Mouse (Mus musculus) intestine, embryonic 14.5 days (tissue): ENCODE results near the gene Irs3. TPM values are rescaled to one million over a fixed set of nuclear protein-coding genes. Genes with fewer than 3 reads are reported as not detected.
"Not testable (repeated sequence)": the region's sequence is repeated elsewhere in the genome, so short reads cannot be mapped to it uniquely, and the experiment has no call there.

ENCODE experiments used
- ATAC-seq: fragments of 200-750 bp; cut with Nextera tagmentation; replicated peaks from 2 replicates; pipeline ENCODE4 v1.8.0; 2017; ENCODE audit warnings: low read depth, moderate number of reproducible peaks, moderate TSS enrichment, moderate library complexity; ENCODE audit not compliant: low FRiP score, low TSS enrichment
- DNase-seq: peaks from one replicate; pipeline ENCODE4 v3.0.0-alpha.2; 2018; ENCODE audit warnings: low spot score
- H3K27ac ChIP-seq: fragments of 300-500 bp; sonication (generic); 2 replicates; pipeline ENCODE4 v1.5.1; 2014; ENCODE audit warnings: low read depth, mild to moderate bottlenecking, control low read depth
- H3K27me3 ChIP-seq: fragments of 300-500 bp; sonication (generic); replicated peaks from 2 replicates; pipeline ENCODE4 v1.6.1; 2014; ENCODE audit warnings: low read length, control low read depth; ENCODE audit not compliant: control insufficient read depth, insufficient read depth
- H3K36me3 ChIP-seq: fragments of 300-500 bp; sonication (generic); 2 replicates; pipeline ENCODE4 v1.6.1; 2014; ENCODE audit warnings: low read length, control low read depth; ENCODE audit not compliant: control insufficient read depth, insufficient read depth
- H3K4me1 ChIP-seq: fragments of 300-500 bp; sonication (generic); replicated peaks from 2 replicates; pipeline ENCODE4 v1.6.1; 2014; ENCODE audit warnings: low read length, control low read depth, mixed read lengths; ENCODE audit not compliant: control insufficient read depth, insufficient read depth
- H3K4me2 ChIP-seq: fragments of 300-500 bp; sonication (generic); 2 replicates; pipeline ENCODE4 v1.6.1; 2014; ENCODE audit warnings: low read length
- H3K4me3 ChIP-seq: fragments of 300-500 bp; sonication (generic); 2 replicates; pipeline ENCODE4 v1.5.1; 2014; ENCODE audit warnings: low read depth, low read length, control low read depth, mixed read lengths
- H3K9ac ChIP-seq: fragments of 300-500 bp; sonication (generic); 2 replicates; pipeline ENCODE4 v1.6.1; 2014; ENCODE audit warnings: mild to moderate bottlenecking, low read length
- H3K9me3 ChIP-seq: fragments of 300-500 bp; sonication (generic); 2 replicates; pipeline ENCODE4 v1.6.1; 2016; ENCODE audit warnings: low read length, control low read depth; ENCODE audit not compliant: control insufficient read depth
- WGBS: fragments of 180-500 bp; shearing (Covaris S2); extraction: QIAGEN DNeasy Blood & Tissue Kit; methylation state at CpG from one replicate; pipeline ENCODE4 v1.1.7; 2014; 5-methylcytosine and 5-hydroxymethylcytosine counted together
- polyA plus RNA-seq: library from polyadenylated mRNA; unstranded; fragments of >200 nt; fragmentation: Nextera tagmentation; extraction: Ambion mirVana; gene quantifications from 2 replicates; pipeline ENCODE4 v1.2.1, GENCODE M21; 2014

Irs3 gene
- polyA plus RNA-seq, 1 experiment from 2014 or later, result not detected

DNA sequence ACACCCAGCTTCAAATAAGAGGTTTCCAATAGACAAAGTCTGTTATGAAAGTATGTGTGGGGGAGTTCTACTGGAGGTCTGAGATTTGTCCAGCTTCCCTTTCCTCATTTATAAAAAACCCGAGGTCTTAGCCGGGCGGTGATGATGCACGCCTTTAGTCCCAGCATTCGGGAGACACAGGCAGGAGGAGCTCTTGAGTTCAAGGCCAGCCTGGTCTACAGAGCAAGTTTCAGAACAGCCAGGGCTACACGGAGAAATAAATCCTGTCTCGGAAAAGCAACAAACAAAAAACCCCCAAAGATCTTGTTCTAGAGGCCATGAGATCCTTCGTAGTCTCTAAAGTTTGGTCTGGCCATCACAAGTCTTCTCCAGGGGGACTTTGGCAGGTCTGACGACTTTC lies 17.5 kb downstream of the Irs3 start:
- peak overlapping the region; percentile 80 for H3K27ac ChIP-seq
- H3K9ac ChIP-seq, result peak overlapping the region; percentile 51
- peaks cover 2% of the 10 kb centered on the region; the same call in 1 of the 2 replicates for H3K36me3 ChIP-seq
- ATAC-seq, result no peak
- H3K27me3 ChIP-seq, result no peaks in the 10 kb centered on the region
- 0% methylated on average over 9 of the region's 9 CpGs for WGBS
- H3K4me1 ChIP-seq, result peaks cover 29% of the 10 kb centered on the region
- peak overlapping the region; percentile 59 for H3K4me2 ChIP-seq
- DNase-seq, result no peak
- peak overlapping the region; percentile 94 for H3K4me3 ChIP-seq
- no peaks in the 10 kb centered on the region for H3K9me3 ChIP-seq

DNA sequence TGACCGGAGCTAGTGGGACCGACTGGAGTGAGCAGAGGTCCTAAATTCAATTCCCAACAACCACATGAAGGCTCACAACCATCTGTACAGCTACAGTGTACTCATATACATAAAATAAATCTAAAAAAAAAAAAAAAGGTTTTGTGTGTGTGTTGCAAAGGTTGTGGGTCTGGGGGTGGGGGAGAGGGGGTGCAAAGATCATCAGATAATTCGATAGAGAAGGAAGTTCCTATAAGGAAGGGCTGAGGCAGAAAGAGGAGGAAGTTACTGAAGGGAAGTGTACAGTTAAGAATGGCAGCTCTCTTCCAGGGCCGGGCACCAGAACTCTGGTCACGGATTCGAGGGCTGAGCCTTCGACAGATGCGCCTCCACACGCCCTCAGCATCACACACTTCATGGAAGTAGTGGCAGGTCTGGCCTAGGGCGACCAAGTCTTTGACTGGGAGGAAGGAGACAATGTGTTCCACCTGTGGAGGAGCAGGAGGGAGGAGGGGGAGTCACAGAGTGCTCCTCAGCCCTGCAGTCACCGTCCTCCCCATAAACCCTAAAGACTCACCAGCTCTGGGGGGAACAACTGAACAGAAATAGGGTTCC lies 21.5 kb downstream of the Irs3 start:
- Histone ChIP-seq H3K27ac (no peak overlapping the region), H3K4me3 (no peak overlapping the region), H3K27me3 (no peaks in the 10 kb centered on the region), H3K9ac (no peak overlapping the region), H3K4me2 (no peak overlapping the region), H3K36me3 (no peaks in the 10 kb centered on the region), H3K9me3 (no peaks in the 10 kb centered on the region), H3K4me1 (peaks cover 8% of the 10 kb centered on the region)
- DNase-seq, result no peak
- no peak for ATAC-seq
- WGBS, result 78% methylated on average over 11 of the region's 11 CpGs

- 84% methylated on average over 7 of the region's 7 CpGs for WGBS
- H3K27me3 ChIP-seq, result no peaks in the 10 kb centered on the region
- no peak overlapping the region for H3K4me2 ChIP-seq
- no peaks in the 10 kb centered on the region for H3K36me3 ChIP-seq
- ATAC-seq (no peak), DNase-seq (no peak)
- no peaks in the 10 kb centered on the region for H3K9me3 ChIP-seq
- no peak overlapping the region for H3K4me3 ChIP-seq
- H3K4me1 ChIP-seq, result peaks cover 27% of the 10 kb centered on the region
- no peak overlapping the region for H3K27ac ChIP-seq
- H3K9ac ChIP-seq, result no peak overlapping the region
These were observed 30.2 kb downstream of the Irs3 start for GRCm38 (mm10) chr5:137615347-137615746.

- not testable (repeated sequence) for H3K9ac ChIP-seq, H3K4me2 ChIP-seq, H3K27ac ChIP-seq, ATAC-seq, DNase-seq, H3K4me3 ChIP-seq, H3K27me3 ChIP-seq, H3K36me3 ChIP-seq, H3K9me3 ChIP-seq
- 92% methylated on average over 2 of the region's 2 CpGs for WGBS
- peaks cover 30% of the 10 kb centered on the region for H3K4me1 ChIP-seq
These were observed 30.6 kb downstream of the Irs3 start for GRCm38 (mm10) chr5:137614921-137615320.

- Histone ChIP-seq H3K9me3 (no peaks in the 10 kb centered on the region), H3K4me2 (no peak within 1 kb of the TSS), H3K4me3 (no peak within 1 kb of the TSS), H3K4me1 (peaks cover 44% of the 10 kb centered on the region), H3K27me3 (no peaks in the 10 kb centered on the region), H3K9ac (no peak within 1 kb of the TSS), H3K27ac (no peak within 1 kb of the TSS; the same call in 1 of the 2 replicates), H3K36me3 (no peaks in the 10 kb centered on the region)
- 34% methylated on average over 11 of the region's 11 CpGs for WGBS
- peak; percentile 47; the same call in 1 of the 2 replicates for ATAC-seq
- DNase-seq, result peak; percentile 64
These were observed 32.0 kb downstream of the Irs3 start, which contains the start of gene Pcolce for GRCm38 (mm10) chr5:137613550-137613949. Pcolce (minus strand) TSS chr5:137613784.

DNA sequence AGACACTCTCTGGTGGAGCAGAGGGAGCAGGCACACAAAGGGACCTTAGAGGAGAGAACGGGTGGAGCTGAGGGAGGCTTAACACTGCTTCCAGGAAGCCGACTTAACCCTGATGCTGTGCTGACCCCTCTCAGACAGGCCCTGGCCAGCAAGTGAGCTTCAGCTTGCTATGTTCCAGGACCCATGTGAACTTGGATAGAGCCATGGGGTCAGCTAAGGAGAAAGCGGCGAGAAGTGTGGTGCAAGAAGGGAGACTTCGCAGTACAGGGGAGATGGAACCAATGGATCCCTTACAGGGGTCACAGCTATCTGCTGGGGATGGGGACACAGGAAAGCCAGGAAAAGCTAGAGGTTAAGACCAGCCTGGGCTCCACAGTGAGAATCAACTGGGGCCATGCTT lies 32.4 kb downstream of the Irs3 start:
- Histone ChIP-seq H3K36me3 (no peaks in the 10 kb centered on the region), H3K9me3 (no peaks in the 10 kb centered on the region), H3K4me1 (peaks cover 49% of the 10 kb centered on the region), H3K9ac (no peak overlapping the region), H3K27ac (no peak overlapping the region; the same call in 1 of the 2 replicates), H3K27me3 (no peaks in the 10 kb centered on the region), H3K4me2 (no peak overlapping the region), H3K4me3 (no peak overlapping the region)
- 71% methylated on average over 5 of the region's 5 CpGs for WGBS
- DNase-seq (no peak), ATAC-seq (no peak)

DNA sequence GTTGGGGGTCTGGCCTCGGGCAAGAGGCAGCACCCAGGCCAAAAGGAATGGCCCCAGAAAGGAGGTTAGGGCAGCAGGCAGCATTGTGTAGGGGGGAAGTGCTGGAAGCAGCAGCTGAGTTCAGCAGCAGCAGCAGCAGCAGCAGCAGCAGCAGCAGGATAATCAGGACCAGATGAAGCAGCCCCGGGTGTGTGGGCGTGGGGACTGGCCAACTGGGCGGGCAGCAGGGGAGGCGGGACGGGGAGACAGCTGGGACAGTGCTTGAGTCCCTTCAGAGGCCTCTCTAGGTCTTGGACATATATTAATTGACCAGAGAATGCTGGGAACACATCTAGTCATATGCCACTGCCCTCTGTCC lies 34.3 kb downstream of the Irs3 start:
- Histone ChIP-seq H3K4me2 (peak overlapping the region; percentile 56), H3K4me3 (peak overlapping the region; percentile 29), H3K4me1 (peaks cover 52% of the 10 kb centered on the region), H3K36me3 (peaks cover 10% of the 10 kb centered on the region), H3K27ac (peak overlapping the region; percentile 83), H3K27me3 (no peaks in the 10 kb centered on the region), H3K9me3 (no peaks in the 10 kb centered on the region), H3K9ac (peak overlapping the region; percentile 33)
- WGBS, result 9% methylated on average over 6 of the region's 6 CpGs
- no peak for DNase-seq
- no peak for ATAC-seq

- H3K4me2 ChIP-seq, result peak overlapping the region; percentile 56
- H3K36me3 ChIP-seq, result peaks cover 10% of the 10 kb centered on the region
- peaks cover 52% of the 10 kb centered on the region for H3K4me1 ChIP-seq
- no peaks in the 10 kb centered on the region for H3K27me3 ChIP-seq
- ATAC-seq (0 out of 2 replicates have a peak, but pooled peaks have one; percentile 9), DNase-seq (peak; percentile 76)
- peak overlapping the region; percentile 29 for H3K4me3 ChIP-seq
- peak overlapping the region; percentile 83 for H3K27ac ChIP-seq
- H3K9me3 ChIP-seq, result no peaks in the 10 kb centered on the region
- peak overlapping the region; percentile 33 for H3K9ac ChIP-seq
- WGBS, result 5% methylated on average over 12 of the region's 12 CpGs
These were observed 34.8 kb downstream of the Irs3 start for GRCm38 (mm10) chr5:137610548-137611244.
